Mouse (Mus musculus): ENCODE data around the gene Creb5.
A peak's percentile ranks its signal among the peaks of the same experiment; 100 is the strongest.

The Creb5 gene

DNA sequence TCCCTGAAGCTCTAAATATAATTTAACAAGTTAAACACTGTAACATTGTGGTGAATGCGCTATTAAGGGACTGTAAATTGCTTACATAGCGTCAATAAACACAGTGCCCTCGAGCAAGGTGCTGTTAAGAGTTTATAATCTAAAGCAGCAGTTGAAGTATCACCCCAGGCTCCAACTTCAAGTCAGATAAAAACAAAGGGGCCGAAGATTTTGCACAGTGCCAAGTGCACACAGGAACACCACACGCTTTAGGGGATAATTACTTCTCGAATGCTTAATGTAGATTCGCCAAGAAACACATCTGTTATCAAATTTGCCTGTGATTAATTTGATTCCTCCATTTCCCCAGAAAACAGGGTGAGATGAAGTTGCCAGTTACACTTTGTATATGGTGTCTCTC, 142.3 kb downstream of the Creb5 start:
- no peak for DNase-seq (ENCODE audit: low read depth in 2 of 2, low spot score in 2 of 2)

DNA sequence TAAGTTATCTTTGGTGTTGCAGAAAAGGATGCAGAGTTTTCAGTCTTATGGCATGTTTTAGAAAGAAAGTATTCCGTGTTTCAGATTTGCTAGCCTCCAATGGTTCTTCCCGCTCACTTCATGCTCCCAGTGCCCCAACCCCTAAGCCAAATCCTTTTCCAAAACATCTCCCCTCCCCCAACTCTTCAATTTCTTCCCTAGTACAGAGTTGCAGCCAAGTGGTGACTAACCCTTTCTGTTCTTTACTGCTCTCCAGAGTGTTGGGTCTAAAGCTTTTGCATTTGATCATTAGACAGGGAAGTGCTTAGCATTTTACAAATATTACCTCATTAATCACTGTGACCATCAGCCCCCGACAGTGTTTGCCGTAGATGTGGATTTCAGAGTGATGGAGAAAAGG, 142.8 kb downstream of the Creb5 start:
- DNase-seq (ENCODE audit: low read depth in 2 of 2, low spot score in 2 of 2), result no peak

DNA sequence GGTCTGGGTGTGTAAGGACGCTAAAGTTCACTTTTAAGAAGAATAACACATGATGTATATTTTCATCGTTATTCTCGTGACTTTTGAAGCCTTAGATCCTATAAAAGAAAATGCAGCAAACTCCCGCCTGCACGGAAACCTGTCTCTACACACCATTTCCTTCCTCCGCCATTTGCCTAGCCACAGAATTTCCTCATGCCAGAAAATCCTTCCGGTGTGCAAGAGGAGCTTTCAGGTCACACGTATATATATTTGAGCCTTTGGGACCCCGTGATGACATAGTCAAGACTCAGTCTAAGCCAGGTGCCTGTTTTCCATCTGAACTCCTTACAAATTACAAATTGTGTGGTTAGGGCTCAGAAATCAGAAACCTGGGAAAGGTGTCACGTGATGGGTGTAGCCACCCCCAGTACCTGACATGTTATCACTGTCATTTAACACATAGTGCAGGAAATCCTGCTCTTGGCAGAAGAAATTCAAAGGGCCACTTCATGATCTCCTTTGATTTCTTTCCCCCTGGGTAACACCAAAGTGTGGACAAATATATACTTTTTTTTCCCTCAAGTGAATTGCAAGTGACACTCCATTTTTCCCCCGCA, 158.9 kb downstream of the Creb5 start:
- peak; percentile 7 to 46 for DNase-seq (ENCODE audit: low read depth in 2 of 2, low spot score in 2 of 2)

DNA sequence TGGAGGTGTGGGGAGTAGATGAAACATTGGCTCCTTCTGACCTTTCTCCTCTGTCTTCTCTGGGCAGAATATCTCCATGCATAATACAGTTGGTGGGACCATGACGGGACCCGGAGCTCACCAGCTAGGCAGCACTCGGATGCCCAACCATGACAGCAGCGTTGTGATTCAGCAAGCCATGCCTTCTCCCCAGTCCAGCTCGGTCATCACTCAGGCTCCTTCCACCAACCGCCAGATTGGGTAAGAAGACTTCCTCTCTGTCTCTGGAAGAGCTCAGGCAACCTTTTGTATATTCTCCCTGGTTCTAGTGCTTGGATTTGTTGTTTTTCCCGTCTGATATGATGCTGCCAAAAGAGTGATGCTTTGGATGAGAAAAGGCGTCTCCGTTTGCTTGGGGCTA, 160.4 kb downstream of the Creb5 start:
- DNase-seq (ENCODE audit: low read depth in 2 of 2, low spot score in 2 of 2), result no peak

DNA sequence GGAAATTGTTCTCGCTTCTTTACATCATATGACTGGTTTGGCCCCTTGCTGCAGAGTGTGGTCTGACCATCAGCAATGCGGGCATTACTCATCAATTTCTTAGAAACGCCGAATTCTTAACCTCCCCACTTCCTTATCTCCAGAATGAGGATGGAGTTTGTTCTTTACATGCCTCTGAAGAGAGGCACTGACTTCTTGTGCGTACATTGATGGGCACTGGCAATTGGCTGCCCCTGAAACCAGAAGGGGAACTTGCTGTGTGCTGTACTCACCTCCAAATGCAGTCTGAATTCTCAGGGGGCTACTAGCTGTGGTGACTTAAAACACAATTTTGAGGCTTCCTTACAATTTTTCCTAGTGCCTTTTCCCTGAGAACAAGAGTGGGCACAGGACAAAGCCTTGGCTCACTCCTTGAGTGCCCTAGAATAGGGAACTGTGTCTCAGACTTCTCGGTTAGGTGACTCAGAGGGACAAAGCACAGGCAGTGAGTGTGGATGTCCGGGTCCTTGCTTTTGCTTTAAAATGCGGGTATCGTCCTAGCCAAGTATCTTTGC, 161.3 kb downstream of the Creb5 start:
- no peak for DNase-seq (ENCODE audit: low read depth in 2 of 2, low spot score in 2 of 2)

DNA sequence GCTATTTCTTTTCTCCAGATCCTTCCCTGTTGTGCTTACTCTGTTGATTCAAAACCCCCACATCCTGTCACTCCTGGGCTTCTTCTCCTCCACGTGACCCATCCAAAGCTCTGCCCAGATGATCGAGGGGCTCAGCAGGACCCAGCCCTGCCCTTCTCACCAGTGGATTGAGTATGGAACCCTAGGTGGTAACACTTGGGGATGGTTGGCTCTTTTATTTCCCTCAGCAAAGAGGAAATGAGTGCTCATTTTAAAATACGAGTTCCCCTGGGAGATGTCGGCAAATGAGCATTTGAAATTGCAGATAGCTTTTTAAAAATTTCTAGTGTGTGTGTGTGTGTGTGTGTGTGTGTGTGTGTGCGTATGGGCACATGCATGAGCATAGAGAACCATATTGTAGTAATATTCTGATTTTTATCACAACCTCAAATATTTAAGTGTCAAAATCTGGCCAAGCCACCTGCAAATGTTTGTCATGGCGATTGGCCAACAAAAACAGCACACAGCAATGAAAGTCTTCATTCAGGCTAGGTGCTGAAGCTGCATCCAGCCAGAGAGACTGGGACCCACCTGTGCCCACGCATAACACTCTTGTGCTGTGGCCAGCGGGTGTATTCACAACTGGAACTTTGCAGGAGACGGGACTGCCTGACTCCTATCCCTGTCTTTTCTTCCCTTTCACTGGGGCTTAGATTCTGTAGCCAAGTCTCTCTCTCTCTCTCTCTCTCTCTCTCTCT, 162.5 kb downstream of the Creb5 start:
- DNase-seq (ENCODE audit: low read depth in 2 of 2, low spot score in 2 of 2), result peak in 1 of 2 experiments; percentile 8

DNA sequence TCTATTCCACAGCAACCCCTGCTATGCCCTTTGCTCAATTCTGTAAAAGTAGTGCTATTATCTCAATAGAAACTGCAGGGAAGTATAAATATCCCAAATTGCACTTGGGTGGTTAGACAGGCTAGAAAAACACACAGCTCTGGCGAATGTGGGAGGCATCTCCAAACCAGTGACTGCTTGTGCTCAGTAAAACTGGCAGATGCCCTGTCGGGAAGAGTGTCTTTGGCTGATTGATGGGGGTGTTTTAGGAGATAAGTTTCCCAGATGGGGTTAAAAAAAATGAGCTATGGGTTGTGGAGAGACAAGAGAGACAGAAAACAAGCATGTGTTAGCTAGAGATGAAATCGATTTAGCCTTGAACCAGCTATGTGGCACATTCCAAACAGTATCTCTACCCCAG, 163.4 kb downstream of the Creb5 start:
- no peak for DNase-seq (ENCODE audit: low read depth in 2 of 2, low spot score in 2 of 2)

DNA sequence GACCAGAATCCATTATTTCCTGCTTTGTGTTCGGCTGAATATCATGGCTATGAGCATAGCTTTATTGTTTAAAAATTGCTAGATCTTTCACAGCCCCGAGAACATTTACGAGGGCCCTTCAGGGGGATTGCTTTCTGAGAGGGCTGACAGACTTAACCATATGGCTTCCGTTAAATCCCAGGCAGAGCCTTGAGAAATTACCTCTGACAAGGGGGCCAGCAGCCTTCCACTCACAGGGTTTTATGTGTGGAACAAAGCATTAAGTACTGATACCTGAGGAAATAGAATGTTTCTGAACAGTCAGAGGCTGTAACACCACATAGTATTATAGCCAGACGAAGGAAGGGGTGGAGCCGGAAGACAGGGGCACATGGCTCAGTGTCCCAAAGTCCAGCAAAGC, 165.2 kb downstream of the Creb5 start:
- DNase-seq (ENCODE audit: low read depth in 2 of 2, low spot score in 2 of 2), result no peak

DNA sequence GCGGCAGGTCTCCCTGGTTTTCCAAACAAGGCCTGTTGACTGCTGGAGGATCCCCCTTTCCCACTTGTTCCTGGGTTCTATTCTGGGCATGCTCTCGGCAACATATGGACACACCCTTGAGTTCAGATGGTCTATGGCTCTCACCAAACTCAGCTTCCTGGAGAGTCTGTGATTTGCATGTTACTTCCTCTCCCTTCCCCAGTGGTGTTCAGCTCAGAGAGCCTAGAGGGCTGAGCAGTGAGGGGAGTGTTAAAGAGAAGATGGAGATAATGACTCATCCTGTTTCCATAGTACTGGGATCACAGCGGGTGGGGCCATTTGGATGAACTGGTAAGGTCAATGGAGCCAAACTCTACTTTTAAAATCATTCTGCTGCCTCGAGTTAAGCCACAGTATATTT, 168.4 kb downstream of the Creb5 start:
- no peak for DNase-seq (ENCODE audit: low read depth in 2 of 2, low spot score in 2 of 2)

DNA sequence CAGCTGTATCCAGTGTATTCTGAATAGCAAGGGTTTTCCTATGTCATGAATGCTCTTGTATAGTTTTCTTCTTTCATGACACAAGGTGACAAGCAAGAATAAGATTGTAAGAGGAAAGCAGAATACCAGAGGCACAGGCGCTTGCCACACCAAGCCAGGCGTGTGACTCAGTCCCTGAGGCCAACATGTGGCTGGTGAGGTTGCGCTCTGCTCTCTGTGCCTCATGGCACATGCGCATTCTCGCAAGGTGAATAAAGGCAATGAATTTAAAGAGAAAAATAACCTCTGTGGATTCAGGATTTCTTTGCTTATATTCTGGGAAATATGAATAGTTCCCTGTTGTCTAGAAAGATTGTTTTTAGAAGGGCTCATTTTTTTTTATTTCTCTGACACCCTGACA, 169.0 kb downstream of the Creb5 start:
- DNase-seq (ENCODE audit: low read depth in 2 of 2, low spot score in 2 of 2), result no peak

DNA sequence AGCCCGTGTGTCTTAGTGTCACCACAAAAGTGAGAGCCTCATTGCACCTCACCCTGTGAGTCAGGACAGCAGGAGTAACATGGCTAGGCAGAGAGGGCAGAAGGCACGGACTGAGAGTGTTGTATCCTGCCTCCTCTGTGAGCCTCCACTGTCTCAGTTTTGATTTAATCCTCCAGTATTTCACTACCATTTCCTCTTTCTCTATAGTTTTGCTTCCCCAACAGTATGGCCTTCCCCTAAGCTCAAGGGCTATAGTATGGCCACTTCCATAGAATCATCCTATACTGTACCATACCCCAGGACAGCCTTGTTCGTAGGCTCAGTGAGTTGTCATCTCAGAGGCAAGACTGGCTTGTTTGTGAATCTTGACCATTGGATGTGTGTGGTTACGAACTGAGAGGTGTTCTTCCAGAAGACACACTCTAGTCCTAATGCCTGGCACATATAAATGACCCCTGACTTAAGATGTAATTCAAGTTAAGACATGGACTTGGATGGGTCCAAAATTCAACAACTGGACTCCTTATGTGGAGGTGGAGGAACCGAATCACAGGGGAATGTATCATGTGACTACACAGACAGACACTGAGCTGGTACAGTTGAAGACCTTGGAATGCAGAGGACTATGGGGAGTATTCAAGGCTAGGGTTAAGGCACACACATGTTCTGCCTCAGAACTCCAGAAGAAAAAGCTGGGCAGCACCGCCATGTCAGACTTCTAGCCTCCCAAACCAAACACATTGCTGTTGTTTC, 173.1 kb downstream of the Creb5 start:
- DNase-seq (ENCODE audit: low read depth in 2 of 2, low spot score in 2 of 2), result no peak

DNA sequence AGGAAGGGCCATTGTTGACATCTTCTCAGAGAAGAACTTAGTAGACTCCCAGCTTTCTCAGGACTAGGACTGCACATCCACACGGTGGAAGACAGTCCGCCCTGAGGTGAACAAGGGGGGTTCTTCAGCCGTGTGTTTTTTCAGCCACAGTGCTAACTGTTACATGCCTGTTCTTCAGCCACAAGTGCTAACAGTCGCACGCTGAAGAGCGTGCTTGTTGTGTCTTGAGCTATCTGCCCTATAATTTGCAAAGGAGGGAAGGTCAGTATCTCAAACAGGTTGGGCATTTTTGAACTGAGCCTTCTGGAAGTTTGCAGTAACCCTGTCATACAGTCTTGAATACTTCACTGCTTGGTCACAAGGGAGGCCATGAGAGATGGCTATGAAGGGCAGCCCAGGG, 174.0 kb downstream of the Creb5 start:
- DNase-seq (ENCODE audit: low read depth in 2 of 2, low spot score in 2 of 2), result no peak

DNA sequence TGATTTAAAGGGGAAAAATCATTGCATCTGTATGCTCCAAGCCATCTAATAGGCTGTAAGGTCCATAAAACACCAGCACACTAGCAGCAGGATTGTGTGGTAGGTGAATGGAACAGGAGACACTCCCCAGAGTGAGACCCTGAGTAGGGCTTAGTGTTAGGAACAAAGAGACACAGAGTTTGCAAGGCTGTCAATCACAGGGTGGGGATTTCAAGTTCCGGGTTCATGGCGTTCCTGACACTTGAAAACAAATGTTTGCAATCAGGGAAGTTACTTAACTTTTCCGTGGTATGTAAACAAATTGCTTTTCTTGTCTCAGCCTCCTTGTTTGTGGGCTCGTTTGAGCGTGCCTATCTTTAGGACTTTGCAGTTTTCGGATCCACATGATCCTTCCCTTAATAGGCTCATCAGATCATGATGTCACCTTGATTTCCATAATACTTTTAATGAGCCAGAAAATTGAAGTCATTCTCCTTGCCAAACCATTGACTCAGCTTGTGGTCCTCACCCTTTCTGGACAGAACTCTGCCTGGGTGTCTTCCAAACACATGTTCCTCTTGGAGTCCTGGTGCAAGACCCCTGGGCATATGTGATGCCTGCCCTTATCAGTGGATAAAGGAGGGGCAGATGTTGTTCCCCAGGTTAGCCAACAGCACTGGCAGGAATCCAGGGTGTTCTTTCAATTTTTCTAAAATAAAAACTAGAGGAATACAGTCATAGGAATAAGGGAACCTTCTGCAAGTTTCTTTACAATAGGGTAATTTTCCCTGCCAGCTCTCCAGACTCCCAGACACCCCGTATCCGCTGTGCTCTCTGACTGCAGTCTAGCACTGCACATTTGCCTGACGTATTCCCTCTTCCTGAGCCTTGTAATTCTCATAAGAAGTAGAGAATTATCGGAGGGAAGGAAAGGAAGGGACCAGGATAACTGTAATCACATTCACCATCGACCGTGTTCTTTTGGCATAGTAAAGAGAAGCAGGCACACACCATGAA, 175.0 kb downstream of the Creb5 start:
- DNase-seq (ENCODE audit: low read depth in 2 of 2, low spot score in 2 of 2), result no peak

DNA sequence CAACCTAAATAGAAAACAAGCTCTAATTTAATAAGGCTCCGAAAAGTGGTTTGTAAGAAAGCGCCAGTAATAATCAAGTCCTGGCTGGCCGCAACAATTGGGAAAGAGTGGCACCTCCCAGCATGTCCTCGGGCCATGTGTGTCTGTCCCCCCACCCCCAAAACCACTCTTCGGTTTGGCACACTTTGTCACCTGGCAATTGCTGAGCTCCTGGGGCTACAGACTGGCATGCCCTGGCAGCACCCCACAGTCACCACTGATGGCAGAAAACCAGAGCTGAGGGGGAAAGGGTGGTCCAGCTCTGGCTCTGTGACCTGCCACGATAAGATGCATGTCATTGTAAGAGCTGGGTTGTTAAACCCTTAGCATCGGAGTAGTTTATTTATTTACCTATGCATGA, 175.7 kb downstream of the Creb5 start:
- no peak for DNase-seq (ENCODE audit: low read depth in 2 of 2, low spot score in 2 of 2)

DNA sequence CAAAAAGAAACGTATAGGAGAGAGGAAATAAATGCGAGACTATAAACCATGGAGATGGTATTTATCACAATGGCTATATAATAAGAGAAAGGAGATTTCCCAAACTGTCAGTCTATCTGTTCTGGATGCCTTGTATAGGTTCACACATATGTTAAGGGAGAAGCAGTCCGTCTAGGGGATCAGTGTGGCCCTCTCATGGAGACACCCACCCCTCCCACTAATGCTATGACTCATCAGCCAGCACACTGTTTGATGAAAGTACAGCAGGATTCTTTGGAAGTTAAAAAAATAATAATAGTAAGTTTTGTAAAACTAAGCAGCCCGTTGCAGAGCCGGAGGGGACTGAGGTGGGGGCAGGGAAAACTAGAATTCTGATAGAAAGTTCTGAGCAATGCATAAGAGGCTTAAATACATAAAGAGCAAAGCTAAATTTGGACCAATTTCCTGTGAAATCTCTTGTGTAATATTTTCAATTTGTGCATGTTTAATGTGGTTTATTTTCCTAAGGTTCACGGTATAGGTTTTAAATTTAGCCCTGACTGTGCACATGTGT, 176.3 kb downstream of the Creb5 start:
- no peak for DNase-seq (ENCODE audit: low read depth in 2 of 2, low spot score in 2 of 2)

DNA sequence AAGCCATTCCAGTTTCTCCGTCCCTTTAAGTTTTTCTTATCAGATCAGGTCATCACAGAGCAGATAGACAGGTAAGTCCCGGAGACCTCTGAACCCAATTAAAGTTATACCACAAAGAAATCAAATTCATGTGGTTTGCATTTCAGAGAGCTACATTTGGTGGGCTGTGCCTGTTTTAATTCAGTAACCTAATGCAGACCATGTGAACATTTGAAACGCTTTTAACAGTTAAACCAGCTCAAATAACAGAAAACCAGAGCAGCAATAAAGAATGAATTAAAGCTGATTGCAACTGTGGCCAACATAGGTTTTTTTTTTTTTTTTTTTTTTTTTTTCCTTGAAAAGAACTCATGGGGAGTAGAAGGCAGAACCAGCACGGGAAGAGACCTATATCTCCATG, 182.1 kb downstream of the Creb5 start:
- DNase-seq (ENCODE audit: low read depth in 2 of 2, low spot score in 2 of 2), result no peak

DNA sequence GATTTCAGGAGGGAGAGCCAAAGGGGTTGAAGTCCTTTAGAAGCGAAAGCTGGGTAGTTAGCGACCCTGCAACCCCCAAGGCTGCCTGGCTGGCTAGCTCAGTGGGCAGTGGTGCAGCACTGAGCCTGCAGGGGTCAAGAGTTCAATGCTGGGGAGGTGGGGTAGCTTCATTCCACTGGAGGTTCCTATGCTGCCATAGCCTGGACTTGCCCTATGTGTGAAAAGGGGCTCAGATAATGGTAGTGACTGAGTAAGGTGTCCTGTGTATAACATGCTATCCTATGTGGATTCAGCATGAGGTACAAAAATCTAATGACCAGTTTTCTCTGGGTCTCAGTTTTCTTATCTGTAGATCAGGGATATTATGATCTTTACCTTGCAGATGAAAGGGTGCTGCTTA, 182.6 kb downstream of the Creb5 start:
- DNase-seq (ENCODE audit: low read depth in 2 of 2, low spot score in 2 of 2), result no peak

DNA sequence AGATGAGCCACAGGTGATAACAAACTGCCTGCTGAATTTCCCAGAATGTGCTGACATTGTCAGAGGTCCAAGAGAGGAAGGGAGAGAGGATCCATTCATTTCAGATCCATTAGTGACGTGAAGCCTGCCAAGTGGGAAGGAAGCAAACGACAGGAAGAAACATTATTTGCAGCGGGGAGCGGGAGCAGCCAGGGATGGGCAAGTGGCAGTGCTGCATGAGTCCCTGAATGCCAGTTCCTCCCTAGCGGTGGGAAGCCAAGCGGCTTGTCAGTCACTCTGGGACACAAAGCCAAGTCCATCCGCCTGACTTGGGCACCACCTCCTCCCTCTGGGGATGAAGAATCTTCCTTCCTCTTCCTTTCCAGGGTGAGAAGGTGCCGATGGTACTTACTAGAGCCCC, 183.5 kb downstream of the Creb5 start:
- no peak for DNase-seq (ENCODE audit: low read depth in 2 of 2, low spot score in 2 of 2)

DNA sequence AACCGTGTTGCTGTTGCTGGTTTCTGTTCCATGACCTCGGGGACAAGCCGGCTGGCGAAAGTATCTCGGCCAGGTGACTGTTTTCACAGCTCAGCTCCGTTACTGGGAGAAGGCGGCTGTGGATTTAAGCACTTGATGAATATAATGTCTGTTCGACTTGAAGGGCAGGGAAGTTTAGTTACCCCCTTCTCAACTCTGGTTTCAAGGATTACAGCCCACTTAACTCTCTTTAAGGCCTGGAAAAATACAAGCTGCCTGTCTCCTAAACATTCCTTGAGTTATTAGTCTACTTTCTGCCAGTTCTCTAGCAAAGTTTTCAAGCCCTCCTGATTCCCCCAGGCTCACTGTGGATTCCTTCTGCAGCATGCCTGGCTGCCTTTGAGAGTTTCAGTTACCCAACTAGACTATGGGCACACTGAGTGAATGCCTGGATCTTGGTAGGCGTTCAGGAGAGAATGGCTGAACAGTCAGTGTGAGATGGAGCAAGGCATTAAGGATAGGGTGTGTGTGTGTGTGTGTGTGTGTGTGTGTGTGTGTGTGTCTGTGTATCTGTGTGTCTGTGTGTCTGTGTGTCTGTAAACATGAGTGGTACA, 184.0 kb downstream of the Creb5 start:
- no peak for DNase-seq (ENCODE audit: low read depth in 2 of 2, low spot score in 2 of 2)

DNA sequence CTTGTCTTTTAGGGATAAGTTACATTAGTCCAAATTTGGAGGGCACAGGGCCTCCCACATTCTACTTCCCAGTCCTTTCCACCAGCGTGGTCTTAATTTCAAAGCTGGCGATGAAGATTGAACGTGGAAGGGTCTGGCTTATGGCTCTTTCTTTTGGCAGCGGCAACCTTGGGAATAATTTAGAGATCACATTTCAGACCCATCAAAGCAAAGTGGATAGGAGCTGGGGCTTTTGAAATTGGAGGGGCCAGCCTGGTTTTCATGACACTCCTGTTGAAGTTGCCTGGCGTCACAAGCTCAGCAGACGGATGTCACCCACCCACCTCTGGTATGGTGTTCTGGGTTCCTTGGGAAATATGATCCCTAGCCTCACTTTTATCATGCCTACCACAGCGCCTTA, 185.7 kb downstream of the Creb5 start:
- no peak for DNase-seq (ENCODE audit: low read depth in 2 of 2, low spot score in 2 of 2)

Data from CD8-positive naive resting alpha-beta T cell, adult 2 months (primary cell).